ENCODE assay signal across 9 mouse cellular contexts in the genomic region with DNA sequence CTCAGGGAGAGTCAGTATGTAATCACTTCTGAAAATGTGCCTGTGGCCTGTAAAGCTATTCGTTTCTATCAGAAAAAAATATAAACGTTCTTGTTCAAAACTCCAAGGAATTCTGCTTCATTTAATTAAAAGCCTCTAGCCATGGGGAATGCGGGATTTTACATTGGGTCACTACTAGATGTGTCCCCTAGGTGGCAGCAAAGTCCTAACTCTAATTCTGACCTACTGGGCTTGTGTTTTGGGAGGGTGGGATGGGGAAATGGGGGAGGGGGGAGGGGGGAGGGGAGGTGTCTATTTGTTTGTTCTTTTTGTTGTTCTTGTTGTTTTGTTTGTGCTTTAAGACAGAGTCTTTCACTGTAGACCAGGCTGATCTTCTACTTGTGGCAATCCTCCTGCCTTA. TPM values are rescaled to one million over a fixed set of nuclear protein-coding genes. Genes with fewer than 3 reads are reported as not detected.
DNase-seq lines count a peak whose midpoint lies in the region; TF ChIP-seq lines count a peak whose summit lies in the region.
"Had no signal": no experiment of that assay in that cellular context is flagged by ENCODE, and none has a peak within 500 bp of the region (broad histone marks: within the 10 kb centered on the region; RNA-seq: fewer than 3 reads in every experiment).

No protein-coding gene starts in this region.

- TF ChIP-seq CTCF in heart, adult 2 months (IDR thresholded peaks at IDR 0.05): peak; percentile 66
- peak; percentile 52; the same call in 1 of the 2 replicates for TF ChIP-seq CTCF in cortical plate, adult 2 months (IDR thresholded peaks at IDR 0.05; ENCODE audit: extremely low read depth, insufficient read depth, low read length)

- H3K9ac ChIP-seq in heart, adult 2 months (ENCODE audit: low read depth, low read length): no peak overlapping the region
- H3K9ac ChIP-seq: limb, embryonic 15.5 days had no signal

- TF ChIP-seq EP300 in heart, adult 2 months (IDR thresholded peaks at IDR 0.05; ENCODE audit: insufficient read depth, low read depth, low read length): no peak

- H3K9me3 ChIP-seq in heart, embryonic 10.5 days: no peaks in the 10 kb centered on the region
- H3K9me3 ChIP-seq: limb, embryonic 15.5 days had no signal

- H3K36me3 ChIP-seq in heart, adult 2 months (ENCODE audit: control insufficient read depth, insufficient read depth, low read length): no peaks in the 10 kb centered on the region
- no peaks in the 10 kb centered on the region for H3K36me3 ChIP-seq in heart, embryonic 10.5 days
- H3K36me3 ChIP-seq: limb, embryonic 15.5 days had no signal

- H3K27me3 ChIP-seq in heart, adult 2 months (ENCODE audit: control insufficient read depth, insufficient read depth, low read length): no peaks in the 10 kb centered on the region
- H3K27me3 ChIP-seq in heart, embryonic 10.5 days (ENCODE audit: insufficient read depth, poor library complexity, severe bottlenecking): no peaks in the 10 kb centered on the region
- H3K27me3 ChIP-seq: limb, embryonic 15.5 days had no signal

- WGBS in heart, adult 2 months: 2% methylated on average over 3 of the region's 3 CpGs
- 2% methylated on average over 3 of the region's 3 CpGs for WGBS in heart, embryonic 10.5 days

- no peak overlapping the region for H3K4me3 ChIP-seq in heart, adult 2 months
- H3K4me3 ChIP-seq in heart, embryonic 10.5 days: no peak overlapping the region
- no peak overlapping the region for H3K4me3 ChIP-seq in cortical plate, adult 2 months (ENCODE audit: insufficient read depth, low read length)
- H3K4me3 ChIP-seq: limb, embryonic 15.5 days had no signal

- peak; percentile 22 to 30 for DNase-seq in heart, adult 2 months
- no peak for DNase-seq in heart, embryonic 10.5 days (ENCODE audit: low spot score)
- DNase-seq in 3T3-L1 (ENCODE audit: low read depth, low spot score) (peak; percentile 78), MN1 (ENCODE audit: low spot score) (peak; percentile 60)
- peak; percentile 39 to 83 for DNase-seq in layer of hippocampus, adult 18-20 months (ENCODE audit: low spot score in 2 of 2)
- peak; percentile 77 for DNase-seq in mesoderm, embryonic 11.5 days (ENCODE audit: low read depth, low spot score)
- DNase-seq in urinary bladder, postnatal 4 days (ENCODE audit: low spot score in 2 of 2): no peak

- no peaks in the 10 kb centered on the region for H3K79me2 ChIP-seq in heart, adult 2 months (replicated peaks; ENCODE audit: control insufficient read depth, insufficient read depth, low read length)

- no peak for TF ChIP-seq POLR2A in heart, adult 2 months (IDR thresholded peaks at IDR 0.05; ENCODE audit: insufficient read depth, low read depth, low read length)
- TF ChIP-seq POLR2A in cortical plate, adult 2 months (IDR thresholded peaks at IDR 0.05; ENCODE audit: extremely low read depth, insufficient read depth, low read length): no peak

- H3K27ac ChIP-seq in heart, adult 2 months: no peak overlapping the region
- no peak overlapping the region for H3K27ac ChIP-seq in heart, embryonic 10.5 days
- no peak overlapping the region for H3K27ac ChIP-seq in cortical plate, adult 2 months (ENCODE audit: insufficient read depth, low read length)
- H3K27ac ChIP-seq: limb, embryonic 15.5 days had no signal

- intact Hi-C loops in heart, adult 2 months (cut with DNase I): loop anchor here (2.0 kb wide), 1 partner anchor 95 kb away; no protein-coding TSS in a partner anchor

- peaks cover 2% of the 10 kb centered on the region for H3K4me1 ChIP-seq in heart, adult 2 months (ENCODE audit: control insufficient read depth, insufficient read depth, low read length)
- H3K4me1 ChIP-seq in heart, embryonic 10.5 days: no peaks in the 10 kb centered on the region
- H3K4me1 ChIP-seq in cortical plate, adult 2 months (ENCODE audit: control insufficient read depth, insufficient read depth, low read length): no peaks in the 10 kb centered on the region
- H3K4me1 ChIP-seq: limb, embryonic 15.5 days had no signal

RNA-seq across cellular contexts. Expression of gene Specc1, which starts 7.2 kb away (rescaled TPM):
- total RNA-seq in heart, adult 2 months (2021): 10 to 100 TPM in 1 of 2 experiments, 1 to 10 TPM in 1; 4.6 to 21.6 TPM
- polyA plus RNA-seq in heart, adult 2 months (2012; rRNA removed): 2.1 and 3.5 TPM in 2 replicates
- 9.2 and 10.5 TPM in 2 replicates for polyA plus RNA-seq in heart, embryonic 10.5 days (2016; fragmentation: Nextera tagmentation; extraction: Ambion mirVana)
- polyA plus RNA-seq in cortical plate, adult 2 months (2012; rRNA removed): 42.8 and 43.2 TPM in 2 replicates
- 10 to 100 TPM; 91.4 to 93.9 TPM for total RNA-seq in layer of hippocampus, adult 18-20 months (2021)

RNA-seq across cellular contexts. Expression of gene Akap10, which starts 19.3 kb away (rescaled TPM):
- 10 to 100 TPM; 12.6 to 13.7 TPM for total RNA-seq in heart, adult 2 months (2021)
- 7.9 and 10.0 TPM in 2 replicates for polyA plus RNA-seq in heart, adult 2 months (2012; rRNA removed)
- polyA plus RNA-seq in heart, embryonic 10.5 days (2016; fragmentation: Nextera tagmentation; extraction: Ambion mirVana): 17.3 and 17.9 TPM in 2 replicates
- 13.7 and 14.2 TPM in 2 replicates for polyA plus RNA-seq in cortical plate, adult 2 months (2012; rRNA removed)
- total RNA-seq in layer of hippocampus, adult 18-20 months (2021): 10 to 100 TPM; 36.1 to 37.6 TPM

Comparison
In these comparisons a context has a peak if more than half of its experiments do, and no peak if none do; other contexts are left out.
1. DNase-seq: peak in heart, adult 2 months (2 of 2), 3T3-L1 (single experiment), MN1 (single experiment), layer of hippocampus, adult 18-20 months (2 of 2) and mesoderm, embryonic 11.5 days (single experiment); none in heart, embryonic 10.5 days (single experiment) and urinary bladder, postnatal 4 days (0 of 2).